Mouse (Mus musculus) urinary bladder, postnatal 36 days (tissue): ENCODE results near the gene Gm45717.
"Not testable (repeated sequence)": the region's sequence is repeated elsewhere in the genome, so short reads cannot be mapped to it uniquely, and the experiment has no call there.

ENCODE experiments used
- DNase-seq, 2 experiments: peaks; one replicate each; pipeline ENCODE4 v3.0.0; 2022; ENCODE audit warnings: low spot score in 2 of 2, mixed read lengths in 1 of 2

Gm45717 gene

DNA sequence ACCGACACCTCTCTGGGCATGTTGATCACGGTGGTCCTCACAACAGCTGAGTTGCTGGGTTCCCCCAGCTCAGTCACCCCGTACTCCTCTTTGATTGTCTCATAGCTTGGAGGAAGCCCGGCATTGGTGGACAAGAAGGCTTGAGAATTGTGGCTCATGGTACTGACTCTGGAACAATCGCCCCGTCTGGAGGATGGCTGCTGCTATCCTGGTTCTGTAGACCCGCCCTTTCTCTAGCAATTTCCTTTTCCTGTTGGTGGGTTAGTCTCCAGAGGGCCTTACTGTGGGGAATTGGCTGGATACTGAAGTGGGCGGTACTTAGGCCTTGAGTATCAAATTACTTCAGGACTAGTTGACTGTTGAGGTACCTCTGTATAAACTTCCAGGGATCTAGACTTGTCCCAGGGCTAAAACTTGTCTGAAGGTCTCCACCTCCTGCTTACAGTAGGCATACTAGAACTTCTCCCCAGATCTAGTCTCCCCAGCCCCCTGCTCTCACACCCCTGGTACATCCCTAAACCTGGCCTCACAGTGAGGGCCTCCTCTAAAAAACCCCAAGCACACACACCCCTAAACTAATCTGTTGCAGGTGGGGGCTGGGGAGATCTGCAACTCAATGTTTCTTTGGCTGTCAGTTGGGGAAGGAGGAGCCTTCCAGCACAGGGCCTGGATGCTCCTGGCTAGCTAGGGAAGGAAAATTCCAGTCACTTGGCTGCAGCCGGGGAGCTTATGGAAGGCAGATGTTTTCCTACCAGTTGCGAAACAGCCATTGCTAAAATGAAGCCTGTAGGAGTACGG, at the start of gene Gm45717, which contains the start of gene Ifitm2:
TSS of gene Gm45717 (minus strand) at position 180 of the 798 bp plus-strand sequence.
TSS of gene Ifitm2 (minus strand) at position 230 of the 798 bp plus-strand sequence.
- peak; percentile 72 to 86 for DNase-seq

DNA sequence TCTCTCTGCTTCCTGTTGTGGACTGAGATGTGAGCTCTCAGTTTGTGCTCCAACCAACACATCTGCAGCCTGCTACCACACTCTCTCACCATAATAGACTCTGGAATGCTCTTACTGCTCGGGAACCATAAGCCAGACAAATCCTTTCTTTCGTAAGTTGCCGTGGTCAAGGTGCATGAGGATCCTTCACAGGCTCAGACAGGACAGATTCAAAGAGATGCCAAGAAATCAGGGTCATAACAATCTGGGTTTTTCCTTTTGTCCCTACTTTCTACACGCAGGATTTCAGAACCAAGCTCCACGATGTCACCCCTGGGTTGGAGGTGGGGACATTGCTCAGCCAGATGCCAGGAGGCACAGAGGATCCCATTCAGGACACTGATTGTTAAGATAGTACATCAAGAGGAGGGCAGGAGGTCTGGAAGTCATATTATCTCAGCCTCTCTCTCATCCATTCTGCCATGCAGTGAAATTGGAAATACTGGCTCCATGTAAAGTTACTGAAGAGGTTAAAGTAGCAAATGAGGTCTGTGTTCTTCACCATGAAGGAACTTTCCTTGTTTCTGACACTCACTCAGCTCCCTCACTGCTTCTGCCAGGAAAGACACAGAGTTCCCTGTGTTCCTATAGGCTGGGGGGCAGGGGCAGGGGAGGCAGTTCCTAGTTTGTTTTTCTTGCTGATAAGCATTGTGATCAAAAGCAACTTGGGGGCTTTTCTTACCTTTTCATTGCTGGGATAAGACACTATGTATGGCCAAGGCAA, 47.7 kb upstream of the Gm45717 start:
- no peak for DNase-seq

DNA sequence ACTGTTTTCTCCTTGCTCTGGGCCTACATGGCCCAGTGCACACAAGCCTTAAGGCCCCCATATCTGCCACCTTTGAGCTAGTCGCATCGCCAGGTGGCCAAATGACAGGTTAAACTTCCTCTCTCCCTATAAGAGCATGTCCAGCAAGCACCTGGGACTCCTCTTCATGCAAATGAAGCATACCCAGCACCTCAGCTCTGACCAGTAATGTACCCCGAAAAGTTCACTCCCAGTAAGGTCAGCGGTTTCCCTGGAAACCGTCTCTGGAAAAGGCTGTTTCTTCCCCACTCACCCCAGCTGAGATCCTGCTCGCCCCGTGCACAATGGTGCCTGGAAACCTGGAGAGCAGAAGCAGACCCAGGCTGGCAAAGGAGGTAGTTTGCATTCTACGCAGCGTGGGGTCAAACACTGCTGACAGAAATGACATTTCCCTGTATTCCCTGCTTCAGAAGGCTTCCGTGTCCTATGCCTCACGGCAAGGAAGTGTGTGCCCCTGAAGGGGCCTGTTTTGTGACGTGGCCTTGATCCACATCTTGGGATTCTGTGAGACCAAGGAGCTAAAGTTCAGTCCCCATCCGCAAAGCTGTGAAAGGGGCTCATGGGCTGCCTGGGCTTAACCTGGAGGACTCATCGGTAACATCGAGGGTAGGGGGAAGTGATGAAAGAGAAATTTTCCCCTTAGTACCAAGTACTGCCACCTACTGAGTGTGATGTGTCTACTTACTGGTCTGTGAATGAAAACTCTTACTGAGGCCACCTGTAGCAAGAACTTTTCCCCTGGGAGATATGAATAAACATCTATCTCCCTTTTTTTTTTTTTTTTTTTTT, 45.4 kb upstream of the Gm45717 start:
- no peak for DNase-seq

- no peak for DNase-seq
These were observed 43.3 kb upstream of the Gm45717 start for GRCm38 (mm10) chr7:140998853-140999700.

- DNase-seq: no peak
These were observed 42.1 kb upstream of the Gm45717 start for GRCm38 (mm10) chr7:140997817-140998216.

GRCm38 (mm10) chr7:140991117-140991689, 35.5 kb upstream of the Gm45717 start:
- DNase-seq: no peak

DNA sequence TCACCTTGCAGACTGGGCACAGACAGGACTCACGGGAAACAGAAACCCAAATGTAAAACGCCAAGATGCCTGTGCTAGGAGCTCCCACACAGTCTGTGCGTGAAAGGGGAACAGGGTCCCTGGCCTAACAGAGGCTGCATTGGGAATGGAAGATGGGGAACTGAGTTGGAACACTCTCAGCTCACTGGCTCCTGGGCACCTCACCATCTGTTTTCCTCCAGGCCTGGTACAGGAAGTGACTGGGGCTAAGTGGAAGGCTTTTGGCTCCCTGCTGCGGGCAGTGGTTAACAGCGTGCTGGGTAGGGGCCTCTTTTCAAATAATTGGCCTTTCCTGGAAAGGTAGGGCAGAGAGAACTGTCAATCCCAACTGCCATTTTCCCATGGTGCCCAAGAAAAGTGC, 34.9 kb upstream of the Gm45717 start:
- no peak for DNase-seq

GRCm38 (mm10) chr7:140990185-140990584, 34.4 kb upstream of the Gm45717 start:
- DNase-seq: no peak

DNA sequence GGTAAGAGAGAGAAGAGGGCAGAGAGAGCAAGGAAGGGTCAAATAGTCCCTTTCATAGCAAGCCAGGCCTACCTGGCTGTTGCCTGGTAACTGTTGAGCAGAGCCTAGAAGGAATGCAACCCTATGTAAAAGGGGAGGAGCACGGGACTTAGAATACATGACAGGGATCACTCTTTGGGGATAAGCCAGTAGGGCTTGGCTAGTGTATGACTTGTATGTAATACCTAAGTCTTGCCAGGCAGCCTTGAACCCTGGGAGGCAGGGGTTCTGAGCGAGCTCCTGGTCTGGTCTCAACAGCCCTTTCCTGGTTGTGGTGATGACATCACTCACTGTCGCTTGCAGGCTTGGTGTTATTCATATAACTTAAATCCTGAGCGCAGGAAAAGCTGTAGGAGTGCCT, 33.3 kb upstream of the Gm45717 start:
- DNase-seq: no peak

GRCm38 (mm10) chr7:140987182-140988138, 31.7 kb upstream of the Gm45717 start:
- no peak for DNase-seq

- DNase-seq: no peak
These were observed 27.2 kb upstream of the Gm45717 start for GRCm38 (mm10) chr7:140982971-140983370.

GRCm38 (mm10) chr7:140981704-140982103, 26.0 kb upstream of the Gm45717 start:
- DNase-seq: no peak

GRCm38 (mm10) chr7:140976720-140977119, 21.0 kb upstream of the Gm45717 start:
- DNase-seq: not testable (repeated sequence)

- no peak for DNase-seq
These were observed 19.7 kb upstream of the Gm45717 start for GRCm38 (mm10) chr7:140975465-140975864.

- DNase-seq: no peak
These were observed 19.2 kb upstream of the Gm45717 start for GRCm38 (mm10) chr7:140974940-140975339.

DNA sequence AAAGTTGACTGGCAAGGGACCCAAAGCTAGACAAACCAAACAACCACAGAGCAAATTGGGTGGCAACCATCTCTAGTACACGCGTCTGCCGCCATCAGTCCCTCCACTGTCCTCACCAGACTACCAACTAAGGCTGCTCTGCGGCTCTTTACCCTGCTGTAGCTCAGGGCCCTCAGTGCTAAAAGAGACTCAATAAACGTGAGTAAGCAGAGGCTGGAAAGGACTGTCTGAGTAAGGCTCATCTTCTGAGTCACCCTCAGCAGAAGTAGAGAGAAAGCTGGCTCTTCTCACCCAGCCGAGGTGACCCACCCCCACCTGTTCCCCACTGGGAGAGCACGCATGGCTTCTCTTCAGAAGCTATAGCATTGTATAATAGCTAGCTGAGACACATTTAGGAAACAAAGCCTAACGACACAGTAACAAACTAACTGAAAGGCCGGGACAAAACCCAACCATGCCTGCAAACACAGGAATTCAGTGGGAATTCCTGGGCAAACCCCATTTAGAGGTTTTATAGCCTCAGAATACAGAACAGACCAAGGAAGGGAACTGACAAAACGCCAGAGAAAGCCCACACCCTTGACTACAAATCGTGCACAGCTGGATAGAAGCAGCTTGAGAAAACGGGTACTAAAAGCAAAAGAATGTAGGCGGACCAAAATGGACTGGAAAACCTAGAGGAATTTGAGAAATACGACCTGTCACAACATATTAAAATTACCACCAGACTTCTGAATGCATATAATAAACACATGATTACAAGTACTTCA, 17.8 kb upstream of the Gm45717 start:
- no peak for DNase-seq

DNA sequence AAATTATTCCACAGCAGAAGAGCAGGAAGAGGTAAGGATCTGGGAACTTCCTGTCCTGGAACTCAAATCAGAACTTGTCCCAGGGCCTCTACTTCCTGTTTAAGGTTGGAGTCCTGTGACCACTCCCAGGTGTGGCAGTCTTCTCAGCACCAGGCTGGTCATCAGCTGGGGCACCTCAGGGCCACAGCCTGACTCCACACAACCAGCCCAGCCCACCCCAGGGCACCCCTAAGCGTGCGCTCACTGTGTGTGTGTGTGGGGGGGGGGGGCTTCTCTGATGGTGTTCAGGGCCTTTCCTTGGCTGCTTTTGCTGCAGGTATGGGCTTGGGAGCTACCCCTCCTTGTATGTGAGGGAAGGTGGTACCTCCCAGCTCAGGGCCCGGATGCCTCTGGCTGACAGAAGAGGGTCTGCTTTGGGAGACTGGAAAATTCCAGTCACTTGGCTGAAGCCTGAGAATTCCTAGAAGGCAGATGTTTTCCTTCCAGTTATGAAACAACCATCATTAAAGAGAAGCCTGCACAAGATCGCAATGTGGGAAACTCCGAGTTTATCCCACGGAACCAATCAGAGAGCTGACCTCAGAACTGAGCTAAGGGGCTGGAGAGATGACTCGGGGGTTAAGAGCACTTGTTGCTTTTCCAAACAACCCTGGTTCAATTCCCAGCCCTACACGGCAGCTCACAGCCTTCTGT, 15.9 kb upstream of the Gm45717 start:
- no peak for DNase-seq

DNA sequence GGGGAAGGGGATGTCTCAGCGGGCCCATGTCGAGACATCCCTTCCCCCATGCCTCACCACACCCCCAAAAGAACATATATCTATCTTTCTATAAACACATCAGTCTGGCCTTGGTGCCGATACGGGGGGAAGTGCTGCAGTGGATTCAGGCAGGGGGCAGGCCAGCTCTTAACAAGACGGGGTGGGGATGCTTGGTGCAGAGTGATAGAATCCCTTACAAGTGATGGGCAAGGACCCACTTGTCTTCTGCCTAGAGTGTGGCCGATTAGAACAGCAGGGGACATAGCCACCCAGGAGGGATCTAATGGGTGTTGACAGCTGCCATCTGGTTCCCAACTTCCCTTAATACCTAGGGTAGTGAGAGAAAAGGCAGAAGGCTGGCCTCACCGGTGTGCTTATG, 15.2 kb upstream of the Gm45717 start:
- no peak for DNase-seq
